Mouse (Mus musculus): ENCODE measurements around the gene Gbgt1.
A peak's percentile ranks its signal among the peaks of the same experiment; 100 is the strongest.

The Gbgt1 gene

GRCm38 (mm10) chr2:28529856-28530255 is 33.2 kb downstream of the Gbgt1 start:
- DNase-seq (ENCODE audit: low read depth) = no peak

- no peak for DNase-seq (ENCODE audit: low read depth)
These were observed 33.6 kb downstream of the Gbgt1 start for GRCm38 (mm10) chr2:28530311-28530710.

- DNase-seq (ENCODE audit: low read depth) = peak; percentile 70
These were observed 36.5 kb downstream of the Gbgt1 start for GRCm38 (mm10) chr2:28532938-28533771.

DNA sequence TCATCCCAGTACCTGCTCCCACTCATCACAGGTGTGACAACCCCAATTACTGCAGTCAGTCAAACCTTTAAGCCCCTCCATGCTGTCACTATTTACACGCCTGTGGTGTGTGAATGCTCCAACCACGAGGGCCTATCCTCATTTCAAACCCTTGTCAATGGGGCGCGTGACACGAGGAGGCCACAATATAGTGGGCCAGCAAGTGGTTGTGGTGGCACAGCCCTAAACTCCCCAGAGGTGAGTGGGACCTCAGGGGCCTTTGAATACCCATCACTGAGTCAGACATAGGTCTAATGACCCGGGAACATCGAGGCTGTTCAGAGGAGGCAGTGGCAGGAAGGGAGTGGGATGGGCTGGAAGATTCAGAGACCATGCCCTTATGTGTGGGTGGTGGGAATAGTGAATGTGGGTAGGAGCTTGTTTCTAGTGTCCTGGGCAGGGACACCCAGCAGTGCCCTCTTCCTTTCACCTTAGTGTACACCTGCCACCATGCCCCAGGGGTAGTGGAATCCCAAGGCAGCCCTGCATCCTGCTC is 37.3 kb downstream of the Gbgt1 start:
- no peak for DNase-seq (ENCODE audit: low read depth)

DNA sequence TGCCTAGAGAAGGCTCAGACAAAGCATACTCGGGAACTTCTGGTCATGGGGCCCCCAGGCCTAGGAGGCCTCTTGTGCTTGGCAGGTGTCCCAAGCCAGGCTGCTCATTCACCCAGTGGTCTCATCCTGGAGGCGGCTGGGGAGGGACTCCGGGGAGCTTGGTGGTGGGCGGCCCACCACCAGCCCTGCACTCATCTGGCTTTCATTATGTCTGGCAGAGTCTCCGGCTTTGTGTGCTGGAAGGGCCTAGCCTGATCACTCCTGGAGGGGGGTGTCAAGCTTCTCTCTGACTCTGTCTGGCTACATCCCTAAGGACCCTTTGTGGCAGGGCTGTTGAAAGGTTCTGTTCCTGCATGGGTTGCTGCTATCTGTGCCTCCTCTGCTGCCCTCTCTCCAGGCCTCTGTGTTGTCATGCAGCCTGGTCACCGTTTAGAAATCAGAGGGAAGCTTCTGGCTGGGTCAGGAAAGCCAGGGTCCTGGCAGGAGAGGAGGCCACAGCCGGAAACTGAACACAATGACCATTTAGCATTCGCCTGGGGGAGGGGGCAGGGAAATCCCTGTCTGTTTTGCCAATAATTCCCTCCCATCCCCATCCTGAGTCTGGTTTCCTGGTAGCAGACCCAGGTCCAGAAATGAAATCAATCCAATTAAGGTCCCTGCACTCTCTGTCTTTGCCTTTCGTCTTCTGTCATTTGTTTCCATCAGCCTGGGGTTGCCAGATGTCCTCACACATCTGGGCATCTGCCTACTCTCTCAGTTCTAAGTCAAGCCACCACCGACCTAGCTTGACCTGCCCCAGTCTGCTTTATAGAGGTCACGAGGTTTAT is 38.0 kb downstream of the Gbgt1 start:
- DNase-seq (ENCODE audit: low read depth) = no peak

DNA sequence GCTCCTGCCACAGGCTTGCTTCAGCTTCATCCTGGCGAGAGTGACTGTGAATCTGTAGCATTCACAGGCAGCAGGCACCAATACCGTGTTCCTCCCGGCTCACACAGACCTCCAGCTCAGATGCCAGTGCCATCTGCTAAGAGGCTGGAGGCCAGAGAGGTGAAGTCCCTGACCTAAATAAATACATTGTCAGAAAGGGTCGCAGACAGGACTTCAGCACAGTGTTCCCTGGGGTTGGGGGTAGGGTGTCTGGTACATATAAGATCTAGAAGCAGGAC is 38.5 kb downstream of the Gbgt1 start:
- no peak for DNase-seq (ENCODE audit: low read depth)

- DNase-seq (ENCODE audit: low read depth) = no peak
These were observed 39.0 kb downstream of the Gbgt1 start for GRCm38 (mm10) chr2:28535650-28536049.

DNA sequence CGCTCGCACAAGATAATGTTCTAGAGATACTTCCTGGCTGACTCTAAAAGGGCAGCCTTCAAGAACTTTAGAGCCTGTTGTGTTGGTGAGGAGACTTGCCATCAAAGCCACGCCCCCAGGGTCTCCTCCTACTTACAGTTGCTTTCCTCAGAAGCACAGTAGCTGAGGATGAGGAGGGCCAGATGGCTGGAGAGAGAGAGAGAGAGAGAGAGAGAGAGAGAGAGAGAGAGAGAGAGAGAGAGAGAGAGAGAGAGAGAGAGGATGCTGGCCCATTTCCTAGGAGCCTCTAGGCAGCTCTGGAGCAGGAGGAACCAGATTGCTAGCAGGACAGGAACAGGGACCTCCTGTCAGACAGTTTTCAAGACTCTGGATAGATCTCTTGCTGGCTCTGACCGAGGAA is 39.5 kb downstream of the Gbgt1 start:
- DNase-seq (ENCODE audit: low read depth) = no peak

DNA sequence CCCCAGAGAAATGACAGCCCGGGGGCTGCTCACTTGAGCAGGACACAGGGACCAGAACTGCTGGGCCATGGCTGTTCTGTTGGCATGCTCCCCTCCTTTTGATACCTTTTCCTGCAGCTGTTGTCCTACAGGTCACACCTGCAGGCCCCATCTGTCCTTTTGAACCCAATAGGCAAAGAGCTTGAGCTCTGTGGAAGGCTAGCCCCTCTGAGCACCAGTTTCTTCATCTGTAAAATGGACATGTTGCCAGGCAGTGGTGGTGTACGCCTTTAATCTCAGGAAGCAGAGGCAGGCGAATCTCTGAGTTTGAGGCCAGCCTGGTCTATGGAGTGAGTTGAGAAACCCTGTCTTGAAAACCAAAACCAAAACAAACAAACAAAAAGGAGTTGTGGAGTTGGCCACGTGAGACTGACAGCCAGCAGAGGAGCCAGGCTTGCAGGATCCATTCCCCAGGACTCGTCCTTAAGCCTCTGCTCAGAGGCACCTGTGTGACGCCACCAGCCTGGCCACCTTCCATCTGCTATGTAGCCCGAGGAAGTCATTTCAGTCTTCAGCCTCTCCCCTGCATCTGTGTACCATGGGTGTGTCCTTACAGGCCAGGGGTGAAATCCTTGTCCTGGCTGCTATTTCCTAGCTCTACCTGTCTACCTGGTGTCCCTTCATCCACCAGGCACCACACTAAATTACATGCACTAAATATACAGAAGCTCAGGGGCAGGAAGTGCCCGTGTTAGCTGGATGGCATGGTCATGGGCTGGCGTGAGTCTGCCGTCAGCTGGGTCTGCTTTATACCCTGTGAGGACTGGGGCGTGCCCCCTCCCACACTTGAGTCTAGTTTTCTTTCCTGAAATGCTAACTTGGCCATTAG is 40.3 kb downstream of the Gbgt1 start:
- DNase-seq (ENCODE audit: low read depth) = no peak

DNA sequence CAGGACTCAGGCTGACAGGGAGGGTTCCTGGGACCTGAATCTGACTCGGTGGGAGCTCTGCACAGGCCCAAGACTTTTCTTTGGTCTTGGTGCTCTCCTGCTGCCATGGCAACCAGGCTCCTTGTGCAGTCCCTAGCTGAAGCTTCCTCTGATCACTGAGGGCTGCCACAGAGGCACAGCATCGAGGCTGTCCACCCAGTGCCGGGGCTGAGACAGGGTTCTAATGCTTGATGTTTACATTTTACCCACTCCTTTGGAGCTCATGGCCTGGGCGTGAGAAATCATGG is 40.9 kb downstream of the Gbgt1 start:
- no peak for DNase-seq (ENCODE audit: low read depth)

DNA sequence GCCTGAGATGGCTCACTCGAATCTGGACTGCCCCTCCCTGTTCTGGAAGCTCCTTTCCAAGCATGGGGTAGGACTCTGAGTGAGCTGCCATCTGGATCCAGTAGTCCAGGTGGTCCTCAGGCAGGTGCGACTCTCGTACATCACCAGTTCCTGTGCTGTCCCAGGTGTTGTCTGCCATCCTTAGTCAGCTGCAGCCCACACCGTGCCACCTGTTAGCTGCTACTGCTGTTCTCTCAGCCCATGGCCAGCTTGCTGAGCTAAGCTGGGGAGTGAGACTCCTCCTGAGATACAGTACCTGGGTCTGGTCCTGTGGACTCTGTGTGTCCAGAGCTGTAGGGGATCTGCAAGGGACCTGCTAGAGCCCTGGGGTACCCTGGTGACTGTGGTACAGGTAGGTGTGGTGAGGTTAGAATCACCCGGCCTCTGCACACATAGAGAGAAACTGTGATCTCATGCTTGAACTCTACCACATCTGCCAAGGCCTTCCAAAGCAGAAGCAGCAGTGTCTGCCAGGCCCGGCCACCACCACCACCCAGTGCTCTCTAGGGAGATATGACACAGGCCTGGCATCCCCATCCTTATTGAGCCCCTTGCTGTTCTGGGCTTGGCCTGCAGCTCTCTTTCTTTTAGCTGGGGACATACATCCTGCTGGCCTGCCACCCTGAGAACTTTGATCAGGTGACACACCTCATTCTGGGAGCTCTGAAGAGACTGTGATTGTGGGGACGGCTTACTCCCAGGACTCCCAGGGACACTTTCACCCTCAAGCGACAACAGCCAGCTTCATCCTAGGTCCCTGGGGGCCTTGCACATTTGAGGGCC is 41.5 kb downstream of the Gbgt1 start:
- no peak for DNase-seq (ENCODE audit: low read depth)

DNA sequence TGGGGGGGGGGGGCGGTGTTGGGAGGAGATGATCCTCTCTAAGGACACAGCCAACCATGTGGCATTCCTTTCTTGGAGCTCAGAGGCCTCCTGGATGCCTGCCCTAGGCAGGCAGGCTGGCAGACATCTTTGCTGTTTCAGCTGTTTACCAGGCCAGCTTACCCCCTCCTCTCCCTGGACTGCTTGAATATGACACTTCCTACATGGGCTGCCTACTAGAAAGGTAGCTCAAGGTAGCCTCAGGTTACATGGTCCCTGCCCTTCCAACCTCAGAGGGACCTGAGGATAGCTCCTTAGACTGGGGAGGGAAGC is 42.1 kb downstream of the Gbgt1 start:
- no peak for DNase-seq (ENCODE audit: low read depth)

DNA sequence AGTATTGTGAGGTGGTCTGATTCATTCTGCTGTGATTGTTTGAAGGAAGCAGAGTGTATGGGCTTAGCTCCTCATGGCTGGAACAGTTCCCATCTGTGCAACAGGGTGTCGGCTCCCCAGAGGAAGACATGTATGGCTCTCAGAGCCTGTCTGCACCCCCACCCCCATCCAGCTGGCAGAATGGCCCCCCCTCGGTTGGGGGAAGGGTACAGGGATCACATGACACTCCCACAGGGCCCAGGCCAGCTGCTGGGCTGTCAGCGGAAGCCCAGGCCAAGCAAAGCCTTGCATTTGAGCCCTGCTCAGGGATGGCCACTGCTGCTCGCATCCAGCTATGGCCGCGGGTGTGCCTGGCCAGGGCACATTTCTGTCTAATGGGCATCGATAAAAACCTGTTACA is 42.5 kb downstream of the Gbgt1 start:
- DNase-seq (ENCODE audit: low read depth) = no peak

DNA sequence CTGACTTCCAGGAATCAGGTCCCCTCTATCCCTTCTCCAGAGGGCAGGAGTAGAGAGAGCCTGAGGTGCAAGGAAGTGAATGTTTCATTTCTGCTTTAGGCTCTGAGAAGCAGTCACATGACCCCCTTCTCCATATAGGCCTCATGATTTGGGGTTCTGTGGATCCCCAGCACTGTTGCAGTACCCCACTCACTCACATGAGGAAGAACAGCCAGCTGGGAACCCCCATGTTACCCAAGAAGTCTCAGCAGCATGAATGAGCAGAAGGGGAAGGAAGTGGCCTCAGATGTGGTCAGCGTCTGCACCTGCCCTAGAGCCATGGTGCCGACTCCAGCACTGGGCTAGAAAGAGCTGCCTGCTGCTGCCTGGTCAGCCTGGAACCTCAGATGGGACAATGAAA is 43.3 kb downstream of the Gbgt1 start:
- DNase-seq (ENCODE audit: low read depth) = peak; percentile 39

- no peak for DNase-seq (ENCODE audit: low read depth)
These were observed 44.0 kb downstream of the Gbgt1 start for GRCm38 (mm10) chr2:28540587-28541227.

GRCm38 (mm10) chr2:28543894-28544293 is 47.2 kb downstream of the Gbgt1 start:
- DNase-seq (ENCODE audit: low read depth) = no peak

DNA sequence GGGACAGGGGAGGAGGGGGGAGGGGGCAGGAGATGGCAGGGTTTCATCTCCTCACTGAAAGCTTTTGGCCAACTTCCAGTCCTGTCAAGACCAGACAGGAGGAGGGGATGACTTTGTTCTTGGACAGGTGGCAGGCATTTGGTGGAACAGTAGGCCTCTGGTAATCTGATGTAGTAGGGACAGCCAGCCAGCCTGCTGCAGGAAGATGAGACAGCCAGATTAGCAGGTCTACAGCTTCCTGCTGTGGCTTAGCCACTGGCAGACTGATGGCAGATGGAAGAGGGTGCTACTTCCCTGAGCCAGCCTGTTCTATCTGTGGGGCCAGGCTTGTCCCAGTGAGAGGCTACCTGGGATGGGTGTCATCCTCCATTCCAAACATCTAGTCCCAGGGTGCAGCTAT is 49.3 kb downstream of the Gbgt1 start:
- DNase-seq (ENCODE audit: low read depth) = no peak

DNA sequence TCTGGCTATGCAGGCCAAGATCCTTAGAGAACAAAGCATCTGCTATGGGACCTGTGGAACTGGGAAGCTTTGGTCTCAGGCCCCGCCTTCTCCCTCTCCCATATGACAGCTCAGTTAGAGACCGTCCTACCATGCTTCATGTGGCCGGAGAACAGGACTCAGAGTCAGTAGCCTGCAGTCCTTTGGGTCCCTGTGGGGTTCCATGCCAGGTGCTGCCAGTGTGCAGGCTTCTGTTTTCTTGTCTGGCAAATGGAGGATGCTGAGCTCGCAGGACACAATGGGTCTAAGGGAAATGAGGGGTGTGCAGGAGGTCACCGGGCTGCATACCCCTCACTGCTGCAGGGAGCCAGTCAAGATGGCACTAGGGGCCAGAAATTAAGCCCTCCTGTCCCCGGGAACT is 49.9 kb downstream of the Gbgt1 start:
- no peak for DNase-seq (ENCODE audit: low read depth)

- DNase-seq (ENCODE audit: low read depth) = peak; percentile 85
These were observed 50.8 kb downstream of the Gbgt1 start for GRCm38 (mm10) chr2:28547237-28548172.

DNA sequence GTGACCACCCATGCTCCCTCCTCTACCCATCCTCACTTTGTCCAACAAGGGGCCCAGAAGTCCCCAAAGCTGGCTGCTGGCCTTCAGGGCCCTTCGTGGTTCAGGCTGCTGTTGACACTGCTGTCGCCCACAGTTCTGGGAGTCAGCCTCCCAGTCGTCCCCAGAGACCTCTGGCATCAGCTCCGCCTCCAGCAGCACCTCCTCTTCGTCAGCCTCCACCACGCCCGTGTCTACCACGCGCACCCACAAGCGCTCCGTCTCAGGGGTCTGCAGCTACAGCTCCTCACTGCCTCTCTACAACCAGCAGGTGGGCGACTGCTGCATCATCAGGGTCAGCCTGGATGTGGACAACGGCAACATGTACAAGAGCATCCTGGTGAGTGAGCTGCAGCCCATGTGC is 52.5 kb downstream of the Gbgt1 start:
- no peak for DNase-seq (ENCODE audit: low read depth)
